Mouse (Mus musculus) heart, embryonic 14.5 days (tissue): ENCODE data around the gene Spata21. TPM values are rescaled to one million over a fixed set of nuclear protein-coding genes. Genes with fewer than 3 reads are reported as not detected.

Source experiments
- ATAC-seq: fragments of 200-750 bp; cut with Nextera tagmentation; 2 replicates; pipeline ENCODE4 v1.8.0; 2017; ENCODE audit warnings: low read depth, moderate TSS enrichment; ENCODE audit not compliant: insufficient number of reproducible peaks, insufficient read depth, low FRiP score
- H3K27ac ChIP-seq, 2 experiments: fragments of 200-500 bp in 1 of 2; fragments of 300-500 bp in 1 of 2; sonication (generic) in 1 of 2; replicated peaks in 1 of 2; 2 replicates each; pipeline ENCODE4 v1.5.1; 2012 to 2014; ENCODE audit warnings: low read depth in 2 of 2, low read length in 2 of 2, control low read depth in 1 of 2, mild to moderate bottlenecking in 1 of 2, mixed read lengths in 1 of 2; ENCODE audit not compliant: control insufficient read depth in 1 of 2, insufficient read depth in 1 of 2
- H3K27me3 ChIP-seq: fragments of 300-500 bp; sonication (generic); 2 replicates; pipeline ENCODE4 v1.6.1; 2014; ENCODE audit warnings: mild to moderate bottlenecking, low read length, control low read depth; ENCODE audit not compliant: control insufficient read depth, insufficient read depth
- H3K36me3 ChIP-seq: fragments of 300-500 bp; sonication (generic); 2 replicates; pipeline ENCODE4 v1.6.1; 2014; ENCODE audit warnings: mild to moderate bottlenecking, control low read depth, low read length, mixed read lengths; ENCODE audit not compliant: control insufficient read depth, insufficient read depth
- H3K4me1 ChIP-seq, 2 experiments: fragments of 200-500 bp in 1 of 2; fragments of 300-500 bp in 1 of 2; sonication (generic) in 1 of 2; 2 replicates each; pipeline ENCODE4 v1.6.1; 2012 to 2014; ENCODE audit warnings: low read length in 2 of 2, control low read depth in 1 of 2, mixed read lengths in 1 of 2; ENCODE audit not compliant: control insufficient read depth in 2 of 2, insufficient read depth in 2 of 2
- H3K4me2 ChIP-seq: fragments of 300-500 bp; sonication (generic); 2 replicates; pipeline ENCODE4 v1.6.1; 2014; ENCODE audit warnings: mild to moderate bottlenecking, low read length
- H3K4me3 ChIP-seq, 2 experiments: fragments of 200-500 bp in 1 of 2; fragments of 300-500 bp in 1 of 2; sonication (generic) in 1 of 2; 2 replicates each; pipeline ENCODE4 v1.5.1; 2012 to 2014; ENCODE audit warnings: low read length in 2 of 2, mild to moderate bottlenecking in 2 of 2, control low read depth in 1 of 2, low read depth in 1 of 2, moderate library complexity in 1 of 2; ENCODE audit not compliant: control insufficient read depth in 1 of 2, insufficient read depth in 1 of 2
- H3K9ac ChIP-seq: fragments of 300-500 bp; sonication (generic); 2 replicates; pipeline ENCODE4 v1.6.1; 2014; ENCODE audit warnings: mild to moderate bottlenecking, low read length
- H3K9me3 ChIP-seq: fragments of 300-500 bp; sonication (generic); 2 replicates; pipeline ENCODE4 v1.6.1; 2016; ENCODE audit warnings: low read length, control low read depth; ENCODE audit not compliant: control insufficient read depth
- WGBS: fragments of 180-500 bp; shearing (Covaris S2); extraction: QIAGEN DNeasy Blood & Tissue Kit; methylation state at CpG from one replicate; pipeline ENCODE4 v1.1.7; 2014; 5-methylcytosine and 5-hydroxymethylcytosine counted together
- polyA plus RNA-seq: library from polyadenylated mRNA; unstranded; fragments of >200 nt; fragmentation: Nextera tagmentation; extraction: Ambion mirVana; gene quantifications from 2 replicates; pipeline ENCODE4 v1.2.1, GENCODE M21; 2014

The Spata21 gene
- polyA plus RNA-seq, 1 experiment from 2014 or later: not detected

DNA sequence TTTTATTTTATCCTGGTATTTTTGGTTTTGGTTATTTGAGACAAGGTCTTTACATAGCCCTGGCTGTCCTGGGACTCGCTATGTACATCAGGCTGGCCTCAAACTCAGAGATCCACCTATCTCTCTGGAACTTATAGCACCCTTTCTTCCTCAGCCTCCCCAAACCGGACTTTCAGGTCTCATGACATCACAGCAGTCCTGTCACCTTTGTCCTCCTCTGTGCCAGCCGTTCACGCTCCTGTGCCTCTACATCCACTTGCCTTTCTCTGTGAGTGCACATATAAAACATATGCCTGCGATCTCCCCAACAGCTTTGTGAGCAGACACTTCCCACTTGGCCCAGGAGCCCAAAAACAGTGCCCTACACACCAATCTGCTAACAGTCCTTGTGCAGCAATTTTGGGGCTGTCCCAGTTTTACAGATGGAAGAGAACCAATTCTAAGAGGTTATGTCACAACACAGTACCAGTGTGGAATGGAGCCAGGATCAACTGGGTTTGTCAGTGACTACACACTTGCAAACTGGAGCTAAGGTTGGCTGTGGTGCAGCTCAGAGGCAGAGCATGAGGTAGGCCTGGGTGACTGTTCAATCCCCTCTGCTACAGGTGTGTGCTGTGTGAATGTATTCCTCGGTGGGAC lies 42.7 kb downstream of the Spata21 start:
- WGBS: 83% methylated on average over 6 of the region's 6 CpGs
- Histone ChIP-seq H3K27me3 (no peaks in the 10 kb centered on the region), H3K36me3 (peaks cover 5% of the 10 kb centered on the region), H3K9me3 (no peaks in the 10 kb centered on the region), H3K4me3 (no peak overlapping the region), H3K27ac (peak overlapping the region; percentile 42 to 56; a peak in 2 of 4 replicates), H3K4me2 (no peak overlapping the region), H3K4me1 (peaks cover 33 to 45% of the 10 kb centered on the region in 2 experiments), H3K9ac (no peak overlapping the region)
- no peak for ATAC-seq

- Histone ChIP-seq H3K36me3 (no peaks in the 10 kb centered on the region), H3K4me3 (no peak overlapping the region), H3K9ac (no peak overlapping the region), H3K4me1 (peaks cover 39 to 53% of the 10 kb centered on the region in 2 experiments), H3K27me3 (no peaks in the 10 kb centered on the region), H3K9me3 (no peaks in the 10 kb centered on the region), H3K4me2 (no peak overlapping the region), H3K27ac (peak overlapping the region; percentile 9 to 56; a peak in 3 of 4 replicates)
- ATAC-seq: no peak
- 51% methylated on average over 5 of the region's 5 CpGs for WGBS
These were observed 43.5 kb downstream of the Spata21 start for GRCm38 (mm10) chr4:141131531-141132061.

- Histone ChIP-seq H3K27me3 (no peaks in the 10 kb centered on the region), H3K4me2 (no peak overlapping the region), H3K4me1 (peaks cover 44 to 58% of the 10 kb centered on the region in 2 experiments), H3K9ac (0 out of 2 replicates have a peak overlapping the region, but pooled peaks have one; percentile 32), H3K27ac (peak overlapping the region; percentile 6 to 56; a peak in 2 of 4 replicates), H3K36me3 (no peaks in the 10 kb centered on the region), H3K9me3 (no peaks in the 10 kb centered on the region), H3K4me3 (no peak overlapping the region)
- 55% methylated on average over 8 of the region's 8 CpGs for WGBS
- no peak for ATAC-seq
These were observed 44.1 kb downstream of the Spata21 start for GRCm38 (mm10) chr4:141132191-141132590.

GRCm38 (mm10) chr4:141133227-141133626 lies 45.1 kb downstream of the Spata21 start:
- no peak overlapping the region for H3K4me3 ChIP-seq
- no peaks in the 10 kb centered on the region for H3K27me3 ChIP-seq
- H3K27ac ChIP-seq: 0 out of 4 replicates have a peak overlapping the region, but pooled peaks of 1 of the 2 experiments have one; percentile 20
- 56% methylated on average over 8 of the region's 8 CpGs for WGBS
- H3K4me2 ChIP-seq: no peak overlapping the region
- no peaks in the 10 kb centered on the region for H3K9me3 ChIP-seq
- peaks cover 44 to 66% of the 10 kb centered on the region in 2 experiments for H3K4me1 ChIP-seq
- ATAC-seq: no peak
- H3K36me3 ChIP-seq: no peaks in the 10 kb centered on the region
- no peak overlapping the region; the same call in 1 of the 2 replicates for H3K9ac ChIP-seq

DNA sequence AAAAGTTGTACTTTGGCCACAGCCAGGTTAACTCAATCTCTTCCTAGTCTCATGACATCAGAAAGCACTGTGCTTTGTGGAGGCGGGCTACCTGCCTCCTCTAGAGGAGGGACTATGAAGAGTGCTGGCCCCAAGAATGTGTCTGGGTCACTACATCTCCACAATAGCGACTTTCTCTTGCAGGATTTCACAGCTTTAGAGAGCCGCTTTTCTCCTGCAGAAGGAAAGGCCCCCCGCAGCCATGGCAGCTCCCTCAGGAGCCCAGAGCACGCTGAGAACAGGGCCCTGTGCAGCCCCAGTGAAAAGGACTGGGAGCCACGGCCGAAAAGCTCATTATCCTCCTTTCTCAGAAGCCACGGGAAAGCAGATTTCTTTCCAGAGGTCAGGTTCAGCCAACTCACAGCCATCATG lies 45.9 kb downstream of the Spata21 start:
- peak overlapping the region; percentile 13; the same call in 1 of the 2 replicates for H3K4me2 ChIP-seq
- H3K27ac ChIP-seq: peak overlapping the region in 1 of 2 experiments; percentile 26; a peak in 1 of 4 replicates
- ATAC-seq: no peak
- no peak overlapping the region for H3K4me3 ChIP-seq
- H3K4me1 ChIP-seq: peaks cover 44 to 68% of the 10 kb centered on the region in 2 experiments
- no peaks in the 10 kb centered on the region for H3K9me3 ChIP-seq
- H3K27me3 ChIP-seq: no peaks in the 10 kb centered on the region
- H3K36me3 ChIP-seq: no peaks in the 10 kb centered on the region
- H3K9ac ChIP-seq: peak overlapping the region; percentile 45; the same call in 1 of the 2 replicates
- 48% methylated on average over 8 of the region's 8 CpGs for WGBS

DNA sequence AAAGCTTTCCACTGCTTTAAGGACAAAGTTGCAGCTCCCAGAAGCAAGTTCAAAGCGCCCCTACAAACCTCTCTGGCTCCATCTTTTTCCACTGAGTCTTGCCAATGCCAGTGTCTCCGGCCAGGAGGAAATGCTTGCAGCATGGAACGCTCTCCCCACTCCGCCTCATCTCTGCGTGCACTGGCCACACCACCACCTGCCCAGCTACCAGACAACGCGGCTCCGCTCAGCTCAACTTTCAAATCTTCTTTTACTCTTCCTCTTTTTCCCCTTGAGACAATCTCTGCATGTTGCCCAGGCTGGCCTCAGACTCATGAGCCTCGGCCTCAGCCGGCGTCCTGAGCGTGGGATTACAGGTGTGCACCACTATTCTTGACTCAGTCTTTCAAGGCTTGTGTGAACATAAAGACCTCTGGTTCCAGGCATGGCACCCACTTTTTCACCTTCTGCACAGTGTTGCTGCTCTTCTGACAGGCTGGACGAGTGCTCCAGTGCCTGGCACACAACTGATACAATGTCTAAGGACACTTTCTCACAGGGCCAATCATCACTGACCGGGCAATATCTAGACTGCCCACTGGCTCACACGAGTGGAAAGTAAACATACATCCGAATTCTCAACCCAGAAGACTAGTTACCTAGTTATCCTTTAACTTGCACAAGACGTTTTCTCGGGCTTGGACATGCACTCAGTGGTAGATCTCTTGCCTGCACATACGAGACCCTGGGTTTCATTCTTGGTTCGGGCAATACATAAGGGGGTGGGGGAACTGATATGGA lies 46.8 kb downstream of the Spata21 start:
- no peak overlapping the region for H3K4me3 ChIP-seq
- peak overlapping the region; percentile 13 for H3K4me2 ChIP-seq
- 61% methylated on average over 20 of the region's 20 CpGs for WGBS
- ATAC-seq: no peak
- H3K27me3 ChIP-seq: no peaks in the 10 kb centered on the region
- peak overlapping the region; percentile 27; the same call in 1 of the 2 replicates for H3K9ac ChIP-seq
- H3K4me1 ChIP-seq: peaks cover 44 to 68% of the 10 kb centered on the region in 2 experiments
- peak overlapping the region in 1 of 2 experiments; percentile 26; a peak in 2 of 4 replicates for H3K27ac ChIP-seq
- no peaks in the 10 kb centered on the region for H3K9me3 ChIP-seq
- H3K36me3 ChIP-seq: no peaks in the 10 kb centered on the region

DNA sequence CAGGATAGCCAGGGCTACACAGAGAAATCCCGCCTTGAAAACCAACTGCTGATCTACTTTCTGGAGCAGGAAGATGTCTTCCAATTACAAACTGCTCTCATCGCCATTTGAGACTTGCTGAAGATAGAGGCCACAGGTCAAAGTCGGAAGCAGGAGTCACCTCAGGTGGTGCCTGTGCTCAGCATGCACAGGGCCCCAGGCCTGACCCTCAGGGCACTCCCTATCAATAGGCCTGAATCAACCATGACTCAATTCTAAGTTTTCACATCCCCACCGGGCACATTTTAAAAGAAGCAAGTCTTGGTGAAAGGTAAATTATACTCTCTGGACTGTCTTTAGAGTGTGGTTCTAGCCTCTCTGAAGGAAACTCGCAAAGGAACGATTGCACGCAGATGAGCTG lies 48.0 kb downstream of the Spata21 start:
- peaks cover 43 to 64% of the 10 kb centered on the region in 2 experiments for H3K4me1 ChIP-seq
- no peaks in the 10 kb centered on the region for H3K27me3 ChIP-seq
- H3K36me3 ChIP-seq: no peaks in the 10 kb centered on the region
- no peak overlapping the region for H3K4me3 ChIP-seq
- ATAC-seq: no peak
- H3K4me2 ChIP-seq: no peak overlapping the region
- no peak overlapping the region for H3K27ac ChIP-seq
- no peaks in the 10 kb centered on the region for H3K9me3 ChIP-seq
- H3K9ac ChIP-seq: no peak overlapping the region
- 79% methylated on average over 7 of the region's 7 CpGs for WGBS
